Comparison of ENCODE assay signal across 16 mouse cellular contexts in the genomic region with DNA sequence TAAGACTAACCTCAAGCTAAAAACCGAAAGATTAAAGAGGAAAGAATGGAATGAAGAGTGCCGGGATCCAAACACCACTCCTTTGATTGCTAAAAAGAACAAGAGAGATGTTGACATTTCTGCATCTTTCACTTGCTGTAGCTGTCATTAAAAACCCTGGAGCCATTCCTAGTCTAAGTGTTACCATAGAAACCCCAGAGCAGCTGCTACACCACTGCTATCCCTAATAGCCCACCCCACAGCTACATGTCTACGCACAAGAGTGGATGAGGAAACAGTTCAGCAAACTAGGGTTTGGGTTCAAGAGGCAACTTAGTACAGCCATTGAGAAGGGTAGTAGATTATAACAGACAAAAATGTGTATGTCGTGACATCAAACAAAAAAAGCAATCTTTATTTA. TPM values are rescaled to one million over a fixed set of nuclear protein-coding genes. Genes with fewer than 3 reads are reported as not detected.
DNase-seq lines count a peak whose midpoint lies in the region; ATAC-seq and TF ChIP-seq lines count a peak whose summit lies in the region.
"Had no signal": no experiment of that assay in that cellular context is flagged by ENCODE, and none has a peak within 500 bp of the region (broad histone marks: within the 10 kb centered on the region; RNA-seq: fewer than 3 reads in every experiment).

No protein-coding gene starts in this region.

- peak; percentile 41 for DNase-seq in layer of hippocampus, adult 11-12 months (ENCODE audit: low spot score)
- no peak for DNase-seq in layer of hippocampus, postnatal 36 days
- peak; percentile 54 for DNase-seq in embryonic facial prominence, embryonic 14.5 days (ENCODE audit: low spot score)
- peak; percentile 48 for DNase-seq in forebrain, postnatal 0 days
- peak; percentile 67 for DNase-seq in midbrain, embryonic 14.5 days
- no peak for DNase-seq in left cerebral cortex, adult 2 months (ENCODE audit: extremely low spot score in 1 of 2, low spot score in 2 of 2)
- DNase-seq in cerebellum, adult 8-10 months: no peak
- DNase-seq: adrenal gland, postnatal 10 days; cerebellum, postnatal 10 days; heart, postnatal 10 days; kidney, adult 11 months; kidney, postnatal 14 days; liver, postnatal 0 days had no signal

- H3K9ac ChIP-seq in embryonic facial prominence, embryonic 14.5 days (ENCODE audit: low read depth, low read length): no peak overlapping the region
- no peak overlapping the region for H3K9ac ChIP-seq in forebrain, postnatal 0 days
- no peak overlapping the region for H3K9ac ChIP-seq in midbrain, embryonic 14.5 days (replicated peaks; ENCODE audit: low read length)
- H3K9ac ChIP-seq: limb, embryonic 13.5 days; liver, postnatal 0 days had no signal

- no peaks in the 10 kb centered on the region for H3K9me3 ChIP-seq in embryonic facial prominence, embryonic 14.5 days (ENCODE audit: control insufficient read depth, low read length)
- no peaks in the 10 kb centered on the region for H3K9me3 ChIP-seq in forebrain, postnatal 0 days (ENCODE audit: low read length)
- H3K9me3 ChIP-seq in midbrain, embryonic 14.5 days (ENCODE audit: control insufficient read depth, low read length): no peaks in the 10 kb centered on the region
- H3K9me3 ChIP-seq: G1E; limb, embryonic 13.5 days had no signal

- intact Hi-C loops in left cerebral cortex, adult 2 months (cut with DNase I): no loop called here

- H3K4me1 ChIP-seq in embryonic facial prominence, embryonic 14.5 days (ENCODE audit: control insufficient read depth, insufficient read depth, low read length): peaks cover 22% of the 10 kb centered on the region
- peaks cover 24% of the 10 kb centered on the region for H3K4me1 ChIP-seq in forebrain, postnatal 0 days (ENCODE audit: insufficient read depth)
- H3K4me1 ChIP-seq in midbrain, embryonic 14.5 days (ENCODE audit: control insufficient read depth, insufficient read depth, low read length): peaks cover 32% of the 10 kb centered on the region

- H3K4me2 ChIP-seq in embryonic facial prominence, embryonic 14.5 days (ENCODE audit: low read depth, low read length): no peak overlapping the region
- no peak overlapping the region for H3K4me2 ChIP-seq in forebrain, postnatal 0 days (ENCODE audit: low read depth)
- no peak overlapping the region for H3K4me2 ChIP-seq in midbrain, embryonic 14.5 days (ENCODE audit: low read length)
- H3K4me2 ChIP-seq: limb, embryonic 13.5 days had no signal

- H3K36me3 ChIP-seq in embryonic facial prominence, embryonic 14.5 days (ENCODE audit: control insufficient read depth, insufficient read depth, low read length): peaks cover 6% of the 10 kb centered on the region; the same call in 1 of the 2 replicates
- H3K36me3 ChIP-seq in forebrain, postnatal 0 days (ENCODE audit: insufficient read depth): no peaks in the 10 kb centered on the region
- H3K36me3 ChIP-seq in midbrain, embryonic 14.5 days (ENCODE audit: control insufficient read depth, insufficient read depth, low read length): no peaks in the 10 kb centered on the region
- H3K36me3 ChIP-seq: limb, embryonic 13.5 days had no signal

- 63% methylated on average over 4 of the region's 4 CpGs for WGBS in embryonic facial prominence, embryonic 14.5 days
- 34% methylated on average over 4 of the region's 4 CpGs for WGBS in forebrain, postnatal 0 days
- WGBS in midbrain, embryonic 14.5 days: 50% methylated on average over 4 of the region's 4 CpGs

- no peak overlapping the region for H3K4me3 ChIP-seq in embryonic facial prominence, embryonic 14.5 days (ENCODE audit: low read depth, low read length)
- H3K4me3 ChIP-seq in forebrain, postnatal 0 days (ENCODE audit: low read depth, low read length): no peak overlapping the region
- no peak overlapping the region for H3K4me3 ChIP-seq in midbrain, embryonic 14.5 days (replicated peaks; ENCODE audit: low read depth, low read length)
- no peak overlapping the region for H3K4me3 ChIP-seq in left cerebral cortex, adult 2 months
- H3K4me3 ChIP-seq: limb, embryonic 13.5 days had no signal

- H3K27me3 ChIP-seq in embryonic facial prominence, embryonic 14.5 days (replicated peaks; ENCODE audit: control insufficient read depth, insufficient read depth, low read length): no peaks in the 10 kb centered on the region
- H3K27me3 ChIP-seq in forebrain, postnatal 0 days (ENCODE audit: insufficient read depth, low read length): no peaks in the 10 kb centered on the region
- no peaks in the 10 kb centered on the region for H3K27me3 ChIP-seq in midbrain, embryonic 14.5 days (ENCODE audit: control insufficient read depth, insufficient read depth, low read length)
- H3K27me3 ChIP-seq: limb, embryonic 13.5 days had no signal

- peak; percentile 62; the same call in 1 of the 2 replicates for ATAC-seq in embryonic facial prominence, embryonic 14.5 days (ENCODE audit: low read depth)
- peak; percentile 87 for ATAC-seq in forebrain, postnatal 0 days
- peak; percentile 67; the same call in 1 of the 2 replicates for ATAC-seq in midbrain, embryonic 14.5 days (ENCODE audit: low FRiP score, low TSS enrichment)
- no peak for ATAC-seq in granulocyte monocyte progenitor cell, adult 5-6 weeks (replicated peaks; ENCODE audit: poor library complexity, severe bottlenecking)
- ATAC-seq: liver, postnatal 0 days had no signal

- TF ChIP-seq CTCF in forebrain, postnatal 0 days (IDR thresholded peaks at IDR 0.05; ENCODE audit: low read depth): no peak
- no peak for TF ChIP-seq CTCF in left cerebral cortex, adult 2 months (IDR thresholded peaks at IDR 0.05)

- no peak overlapping the region for H3K27ac ChIP-seq in embryonic facial prominence, embryonic 14.5 days (replicated peaks; ENCODE audit: low read depth, low read length)
- H3K27ac ChIP-seq in forebrain, postnatal 0 days (ENCODE audit: low read depth, low read length): no peak overlapping the region
- H3K27ac ChIP-seq in midbrain, embryonic 14.5 days (replicated peaks; ENCODE audit: low read depth, low read length): no peak overlapping the region; the same call in 1 of the 2 replicates
- no peak overlapping the region for H3K27ac ChIP-seq in left cerebral cortex, adult 2 months
- H3K27ac ChIP-seq: limb, embryonic 13.5 days had no signal

RNA-seq across cellular contexts. Expression of gene Dicer1, which starts 8.1 kb away (rescaled TPM):
- 10 to 100 TPM; 38.4 to 41.9 TPM for total RNA-seq in layer of hippocampus, postnatal 36 days (2021)
- 18.6 and 19.5 TPM in 2 replicates for polyA plus RNA-seq in embryonic facial prominence, embryonic 14.5 days (2014; fragmentation: Nextera tagmentation; extraction: Ambion mirVana)
- total RNA-seq in forebrain, postnatal 0 days (2014; rRNA removed): 27.5 and 38.7 TPM in 2 replicates
- 15.8 and 28.7 TPM in 2 replicates for polyA plus RNA-seq in forebrain, postnatal 0 days (2015; fragmentation: Nextera tagmentation; extraction: Ambion mirVana)
- 34.2 and 37.9 TPM in 2 replicates for polyA plus RNA-seq in midbrain, embryonic 14.5 days (2014; fragmentation: Nextera tagmentation; extraction: Ambion mirVana)
- total RNA-seq in left cerebral cortex, adult 2 months (2021): 10 to 100 TPM; 38.9 to 42.7 TPM
- 49.1 and 51.6 TPM in 2 replicates for total RNA-seq in granulocyte monocyte progenitor cell, adult 5-6 weeks (2014; fragmentation: Nextera tagmentation)
- 33.2 and 39.5 TPM in 2 replicates for total RNA-seq in granulocyte monocyte progenitor cell, adult 5-6 weeks (2017)

Comparison
In these comparisons a context has a peak if more than half of its experiments do, and no peak if none do; other contexts are left out.
1. DNase-seq: peak in layer of hippocampus, adult 11-12 months (single experiment), embryonic facial prominence, embryonic 14.5 days (single experiment), forebrain, postnatal 0 days (single experiment) and midbrain, embryonic 14.5 days (single experiment); none in layer of hippocampus, postnatal 36 days (0 of 2), left cerebral cortex, adult 2 months (0 of 2) and cerebellum, adult 8-10 months (single experiment).